9 mouse cellular contexts compared by ENCODE assay signal in genomic region chr11:102220451-102220850, GRCm38 (mm10). TPM values are rescaled to one million over a fixed set of nuclear protein-coding genes. Genes with fewer than 3 reads are reported as not detected.
DNase-seq lines count a peak whose midpoint lies in the region; ATAC-seq and TF ChIP-seq lines count a peak whose summit lies in the region.
"Had no signal": no experiment of that assay in that cellular context is flagged by ENCODE, and none has a peak within 500 bp of the region (broad histone marks: within the 10 kb centered on the region; RNA-seq: fewer than 3 reads in every experiment).

No protein-coding gene starts in this region.

- peaks cover 45 to 81% of the 10 kb centered on the region in 2 experiments for H3K4me1 ChIP-seq in CH12.LX (ENCODE audit: control insufficient read depth in 1 of 2, insufficient read depth in 2 of 2)
- peaks cover 56 to 83% of the 10 kb centered on the region in 2 experiments for H3K4me1 ChIP-seq in heart, embryonic 14.5 days (ENCODE audit: control insufficient read depth in 2 of 2, insufficient read depth in 2 of 2, low read length in 2 of 2)
- H3K4me1 ChIP-seq in lung, postnatal 0 days (ENCODE audit: insufficient read depth, low read depth, low read length) = peaks cover 66% of the 10 kb centered on the region

- H3K4me2 ChIP-seq in CH12.LX (ENCODE audit: insufficient read depth, low read depth, poor library complexity, severe bottlenecking) = peak overlapping the region; percentile 12; the same call in 1 of the 2 replicates
- peak overlapping the region; percentile 80 for H3K4me2 ChIP-seq in heart, embryonic 14.5 days (ENCODE audit: low read length)
- H3K4me2 ChIP-seq in lung, postnatal 0 days (replicated peaks; ENCODE audit: low read depth, low read length) = no peak overlapping the region

- no peak for TF ChIP-seq POLR2A in CH12.LX (IDR thresholded peaks at IDR 0.05; ENCODE audit: low read depth, low read length)

- no peaks in the 10 kb centered on the region for H3K79me2 ChIP-seq in CH12.LX (replicated peaks; ENCODE audit: control insufficient read depth, extremely low read depth, insufficient read depth, poor library complexity, severe bottlenecking)

- H3K4me3 ChIP-seq in CH12.LX (replicated peaks in 1 of 3; ENCODE audit: low read depth in 2 of 3, low read length in 2 of 3, poor library complexity in 1 of 3) = no peak overlapping the region
- H3K4me3 ChIP-seq in heart, embryonic 14.5 days (ENCODE audit: control insufficient read depth in 1 of 2, insufficient read depth in 1 of 2, low read depth in 1 of 2, low read length in 2 of 2) = no peak overlapping the region
- H3K4me3 ChIP-seq in lung, postnatal 0 days (ENCODE audit: low read depth, low read length) = no peak overlapping the region

- peak; percentile 32 for DNase-seq in cerebellum, adult 8-10 months
- DNase-seq in cerebellum, postnatal 14 days = no peak
- peak; percentile 24 for DNase-seq in kidney, postnatal 10 days
- no peak for DNase-seq in kidney, adult 11 months
- no peak for DNase-seq in CH12.LX (ENCODE audit: extremely low read depth)
- DNase-seq in MN1 (ENCODE audit: low spot score) = no peak
- no peak for DNase-seq in lung, postnatal 0 days (ENCODE audit: low spot score)

- no peak for ATAC-seq in heart, embryonic 14.5 days (ENCODE audit: insufficient number of reproducible peaks, insufficient read depth, low FRiP score, low read depth)
- ATAC-seq in lung, postnatal 0 days = no peak

- H3K27me3 ChIP-seq in CH12.LX (replicated peaks) = no peaks in the 10 kb centered on the region
- no peaks in the 10 kb centered on the region for H3K27me3 ChIP-seq in heart, embryonic 14.5 days (ENCODE audit: control insufficient read depth, insufficient read depth, low read length)
- H3K27me3 ChIP-seq in lung, postnatal 0 days (replicated peaks; ENCODE audit: insufficient read depth, low read length) = no peaks in the 10 kb centered on the region

- no peak overlapping the region for H3K9ac ChIP-seq in CH12.LX (ENCODE audit: insufficient read depth, low read depth)
- peak overlapping the region; percentile 25 for H3K9ac ChIP-seq in heart, embryonic 14.5 days (ENCODE audit: low read length)
- no peak overlapping the region for H3K9ac ChIP-seq in lung, postnatal 0 days (replicated peaks; ENCODE audit: low read depth)

- in situ Hi-C loops in CH12.LX (cut with MboI; ENCODE audit: low pct_ligation_motif_present, low pct_unique_long_range_greater_than_20kb, low sequenced_read_pairs) = loop anchor here (5.0 kb wide), 1 partner anchor 63 kb away; the partner anchor contains the start of gene Tmem101

- 34% methylated on average over 6 of the region's 6 CpGs for WGBS in heart, embryonic 14.5 days
- 59% methylated on average over 6 of the region's 6 CpGs for WGBS in lung, postnatal 0 days

- dilution Hi-C loops in CH12.LX (cut with MboI; ENCODE audit: extremely low pct_ligation_motif_present, extremely low pct_unique_long_range_greater_than_20kb, low sequenced_read_pairs) = no loop called here

- peaks cover 0 to 8% of the 10 kb centered on the region in 2 experiments for H3K36me3 ChIP-seq in CH12.LX (replicated peaks in 1 of 2; ENCODE audit: control insufficient read depth in 1 of 2, insufficient read depth in 1 of 2, low read length in 1 of 2)
- peaks cover 14% of the 10 kb centered on the region for H3K36me3 ChIP-seq in heart, embryonic 14.5 days (ENCODE audit: control insufficient read depth, insufficient read depth, low read length)
- peaks cover 6% of the 10 kb centered on the region; the same call in 1 of the 2 replicates for H3K36me3 ChIP-seq in lung, postnatal 0 days (ENCODE audit: insufficient read depth, low read length)

- no peaks in the 10 kb centered on the region for H3K9me3 ChIP-seq in CH12.LX (replicated peaks; ENCODE audit: low read length)
- no peaks in the 10 kb centered on the region for H3K9me3 ChIP-seq in heart, embryonic 14.5 days (ENCODE audit: control insufficient read depth, low read length)
- H3K9me3 ChIP-seq in lung, postnatal 0 days (ENCODE audit: low read length) = no peaks in the 10 kb centered on the region

- no peak overlapping the region for H3K27ac ChIP-seq in CH12.LX (ENCODE audit: insufficient read depth, low read depth)
- H3K27ac ChIP-seq in heart, embryonic 14.5 days (replicated peaks in 1 of 2; ENCODE audit: control insufficient read depth in 1 of 2, insufficient read depth in 1 of 2, low read depth in 2 of 2, low read length in 2 of 2) = peak overlapping the region; percentile 38 to 94
- H3K27ac ChIP-seq in lung, postnatal 0 days (ENCODE audit: low read length) = no peak overlapping the region

- TF ChIP-seq CTCF in CH12.LX (conservative IDR thresholded peaks at IDR 0.05 in 1 of 2, IDR thresholded peaks at IDR 0.05 in 1 of 2; ENCODE audit: low read depth in 2 of 2, low read length in 2 of 2) = no peak
- no peak for TF ChIP-seq CTCF in lung, postnatal 0 days (IDR thresholded peaks at IDR 0.05)

- TF ChIP-seq EP300 in CH12.LX (IDR thresholded peaks at IDR 0.05; ENCODE audit: low read length) = no peak
- TF ChIP-seq EP300 in lung, postnatal 0 days (IDR thresholded peaks at IDR 0.05) = no peak

- no peak for TF ChIP-seq RAD21 in CH12.LX (IDR thresholded peaks at IDR 0.05; ENCODE audit: low read depth, low read length)

TF ChIP-seq in CH12.LX, 34 proteins besides CTCF, POLR2A, EP300 and RAD21:
- TF ChIP-seq ZMIZ1 (IDR thresholded peaks at IDR 0.05; ENCODE audit: low read depth, low read length) = no peak
- no peak for TF ChIP-seq CHD1 (IDR thresholded peaks at IDR 0.05; ENCODE audit: low read depth, low read length)
- TF ChIP-seq MXI1 (IDR thresholded peaks at IDR 0.05; ENCODE audit: low read depth, low read length) = no peak
- TF ChIP-seq MEF2A (IDR thresholded peaks at IDR 0.05; ENCODE audit: borderline replicate concordance, low read depth, low read length) = no peak
- TF ChIP-seq MAZ (IDR thresholded peaks at IDR 0.05; ENCODE audit: low read depth, low read length) = no peak
- TF ChIP-seq GABPA (IDR thresholded peaks at IDR 0.05; ENCODE audit: insufficient replicate concordance, low read depth, low read length) = no peak
- no peak for TF ChIP-seq ETS1 (conservative IDR thresholded peaks at IDR 0.05; ENCODE audit: low read depth, low read length)
- TF ChIP-seq RCOR1 (conservative IDR thresholded peaks at IDR 0.05; ENCODE audit: low read depth, low read length) = no peak
- TF ChIP-seq NRF1 (IDR thresholded peaks at IDR 0.05; ENCODE audit: low read depth, low read length) = no peak
- TF ChIP-seq PAX5 (IDR thresholded peaks at IDR 0.05; ENCODE audit: low read length) = no peak
- TF ChIP-seq USF2 (conservative IDR thresholded peaks at IDR 0.05; ENCODE audit: low read depth, low read length) = no peak
- TF ChIP-seq TCF12 (IDR thresholded peaks at IDR 0.05; ENCODE audit: low read depth, low read length) = no peak
- TF ChIP-seq NELFE (IDR thresholded peaks at IDR 0.05; ENCODE audit: low read depth, low read length) = no peak
- TF ChIP-seq MAX (IDR thresholded peaks at IDR 0.05; ENCODE audit: low read length) = no peak
- TF ChIP-seq BHLHE40 (IDR thresholded peaks at IDR 0.05; ENCODE audit: low read depth, low read length) = no peak
TF ChIP-seq in CH12.LX: peak in this region for 0.

RNA-seq across cellular contexts. Expression of gene Hdac5, which starts 9.5 kb away (rescaled TPM):
- total RNA-seq in CH12.LX (2012; rRNA removed) (49.6 and 49.9 TPM in 2 replicates), CH12.LX (2014; rRNA removed) (23.3 and 24.9 TPM in 2 replicates)
- polyA plus RNA-seq in CH12.LX (2012; ENCODE audit: insufficient read length, low read depth) = 46.4 and 53.9 TPM in 2 replicates
- 52.1 and 54.5 TPM in 2 replicates for polyA plus RNA-seq in heart, embryonic 14.5 days (2014; fragmentation: Nextera tagmentation; extraction: Ambion mirVana)
- polyA plus RNA-seq in lung, postnatal 0 days (2015; fragmentation: Nextera tagmentation; extraction: Ambion mirVana) = 65.6 and 79.0 TPM in 2 replicates

RNA-seq across cellular contexts. Expression of gene BC030867, which starts 28.2 kb away (rescaled TPM):
- total RNA-seq in CH12.LX (2012; rRNA removed) (25.6 and 26.2 TPM in 2 replicates), CH12.LX (2014; rRNA removed) (9.7 and 11.4 TPM in 2 replicates)
- polyA plus RNA-seq in CH12.LX (2012; ENCODE audit: insufficient read length, low read depth) = 34.0 and 35.2 TPM in 2 replicates
- polyA plus RNA-seq in heart, embryonic 14.5 days (2014; fragmentation: Nextera tagmentation; extraction: Ambion mirVana) = 8.7 and 10.3 TPM in 2 replicates
- polyA plus RNA-seq in lung, postnatal 0 days (2015; fragmentation: Nextera tagmentation; extraction: Ambion mirVana) = 0.88 and 1.3 TPM in 2 replicates
- total RNA-seq: neutrophil, adult 5-6 weeks had no signal

RNA-seq across cellular contexts. Expression of gene G6pc3, which starts 31.0 kb away (rescaled TPM):
- total RNA-seq in CH12.LX (2012; rRNA removed) = 31.9 and 34.7 TPM in 2 replicates
- total RNA-seq in CH12.LX (2014; rRNA removed) = 26.3 and 31.3 TPM in 2 replicates
- polyA plus RNA-seq in CH12.LX (2012; ENCODE audit: insufficient read length, low read depth) = 65.6 and 72.3 TPM in 2 replicates
- polyA plus RNA-seq in heart, embryonic 14.5 days (2014; fragmentation: Nextera tagmentation; extraction: Ambion mirVana) = 24.8 and 27.8 TPM in 2 replicates
- polyA plus RNA-seq in lung, postnatal 0 days (2015; fragmentation: Nextera tagmentation; extraction: Ambion mirVana) = 15.8 and 16.7 TPM in 2 replicates

RNA-seq across cellular contexts. Expression of gene Lsm12, which starts 35.4 kb away (rescaled TPM):
- total RNA-seq in CH12.LX (2012; rRNA removed) = 66.9 and 78.7 TPM in 2 replicates
- 70.0 and 78.9 TPM in 2 replicates for total RNA-seq in CH12.LX (2014; rRNA removed)
- 164 and 185 TPM in 2 replicates for polyA plus RNA-seq in CH12.LX (2012; ENCODE audit: insufficient read length, low read depth)
- 60.3 and 62.1 TPM in 2 replicates for polyA plus RNA-seq in heart, embryonic 14.5 days (2014; fragmentation: Nextera tagmentation; extraction: Ambion mirVana)
- polyA plus RNA-seq in lung, postnatal 0 days (2015; fragmentation: Nextera tagmentation; extraction: Ambion mirVana) = 74.7 and 79.9 TPM in 2 replicates

RNA-seq across cellular contexts. Expression of gene Asb16, which starts 48.1 kb away (rescaled TPM):
- total RNA-seq in CH12.LX (2012; rRNA removed) = 0.04 TPM in 1 of 2 replicates, not detected in the other
- not detected in 2 replicates for total RNA-seq in CH12.LX (2014; rRNA removed)
- polyA plus RNA-seq in CH12.LX (2012; ENCODE audit: insufficient read length, low read depth) = not detected in 2 replicates
- polyA plus RNA-seq in heart, embryonic 14.5 days (2014; fragmentation: Nextera tagmentation; extraction: Ambion mirVana) = 0.09 and 0.11 TPM in 2 replicates
- not detected in 2 replicates for polyA plus RNA-seq in lung, postnatal 0 days (2015; fragmentation: Nextera tagmentation; extraction: Ambion mirVana)
- total RNA-seq: neutrophil, adult 5-6 weeks had no signal

Comparison
In these comparisons a context has a peak if more than half of its experiments do, and no peak if none do; other contexts are left out.
1. DNase-seq: peak in cerebellum, adult 8-10 months (single experiment) and kidney, postnatal 10 days (single experiment); none in cerebellum, postnatal 14 days (0 of 2), kidney, adult 11 months (single experiment), CH12.LX (single experiment), MN1 (single experiment) and lung, postnatal 0 days (single experiment).
2. H3K27ac ChIP-seq: peak in heart, embryonic 14.5 days (2 of 2); none in CH12.LX (single experiment) and lung, postnatal 0 days (single experiment).